Mouse (Mus musculus) splenic B cell, adult 2 months (primary cell): ENCODE measurements at regions not wholly inside any gene's neighbourhood (a gene's known extent, or its start where the extent isn't known, plus 50 kb on each side); places are given as distances from the start of the nearest gene placed in this dataset.

Experiments used
- DNase-seq: peaks from one replicate; pipeline ENCODE4 v3.0.0-alpha.2; 2011; ENCODE audit warnings: low read depth, low spot score
- H3K27me3 ChIP-seq: 2 replicates; pipeline ENCODE4 v1.6.1; 2012; ENCODE audit warnings: mild to moderate bottlenecking, low read length, moderate library complexity, mixed read lengths; ENCODE audit not compliant: control insufficient read depth, poor library complexity, insufficient read depth, severe bottlenecking
- H3K36me3 ChIP-seq: 2 replicates; pipeline ENCODE4 v1.6.1; 2012; ENCODE audit warnings: mild to moderate bottlenecking, low read length, moderate library complexity, mixed read lengths; ENCODE audit not compliant: control insufficient read depth, poor library complexity, insufficient read depth, severe bottlenecking

DNA sequence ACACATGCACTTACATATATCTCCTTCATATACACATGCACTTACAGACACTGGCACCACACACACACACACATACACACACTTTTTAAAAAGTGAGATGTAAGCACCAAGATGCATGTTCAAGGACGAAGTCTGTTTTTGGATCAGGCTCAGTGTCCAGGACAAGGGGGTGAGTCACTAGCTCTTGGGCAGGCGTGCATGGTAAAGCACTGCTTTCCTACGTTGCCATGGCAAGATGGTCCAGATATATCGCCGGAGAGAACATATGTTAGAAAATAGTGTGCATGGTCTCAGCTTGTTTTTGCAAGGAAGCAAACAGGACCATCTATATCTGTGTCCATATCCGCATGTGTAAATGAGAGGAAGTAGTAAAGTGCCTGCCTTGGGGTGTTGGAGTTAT lies 77.0 kb upstream of the Kcng1 start:
- no peaks in the 10 kb centered on the region for H3K27me3 ChIP-seq
- no peaks in the 10 kb centered on the region for H3K36me3 ChIP-seq
- DNase-seq = no peak

DNA sequence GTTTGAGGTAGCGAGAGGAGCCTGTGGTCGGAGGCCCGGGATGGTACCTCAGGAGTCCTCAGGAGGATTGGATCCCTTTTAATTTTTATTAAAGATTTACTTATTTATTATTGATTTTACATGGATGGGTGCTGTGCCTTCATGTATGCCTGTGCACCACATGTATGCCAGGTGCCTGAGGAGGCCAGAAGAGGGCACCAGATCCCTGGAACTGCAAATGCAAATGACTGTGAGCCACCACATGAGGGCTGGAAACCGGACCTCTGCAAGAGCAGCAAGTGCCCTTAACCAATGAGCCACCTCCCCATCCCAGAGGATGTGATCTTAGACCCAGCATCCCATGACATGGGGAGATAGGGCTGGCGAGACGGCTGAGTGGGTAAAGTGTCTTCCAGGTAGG lies 76.3 kb upstream of the Kcng1 start:
- Histone ChIP-seq H3K36me3 (no peaks in the 10 kb centered on the region), H3K27me3 (no peaks in the 10 kb centered on the region)
- no peak for DNase-seq

DNA sequence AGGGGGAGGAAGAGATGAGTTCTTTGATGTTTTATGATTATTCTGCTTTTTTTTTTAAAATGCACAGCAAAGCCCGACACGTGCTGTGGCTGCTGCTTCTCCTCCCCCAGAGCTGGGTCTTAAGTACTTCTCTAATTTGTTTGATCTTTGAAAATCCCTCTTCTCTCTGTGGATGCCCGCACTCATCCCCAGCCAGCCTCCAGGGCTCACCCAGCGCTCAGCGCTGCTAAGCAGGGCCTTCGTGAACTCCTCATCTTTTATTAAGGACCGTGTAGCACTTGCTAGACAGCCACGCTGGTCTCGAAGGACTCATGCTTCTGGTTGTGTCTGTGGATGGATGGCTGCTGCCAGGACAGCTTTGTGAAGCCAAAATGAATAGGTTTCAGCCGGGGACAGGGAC lies 72.9 kb upstream of the Kcng1 start:
- H3K27me3 ChIP-seq = no peaks in the 10 kb centered on the region
- H3K36me3 ChIP-seq = no peaks in the 10 kb centered on the region
- DNase-seq = no peak

DNA sequence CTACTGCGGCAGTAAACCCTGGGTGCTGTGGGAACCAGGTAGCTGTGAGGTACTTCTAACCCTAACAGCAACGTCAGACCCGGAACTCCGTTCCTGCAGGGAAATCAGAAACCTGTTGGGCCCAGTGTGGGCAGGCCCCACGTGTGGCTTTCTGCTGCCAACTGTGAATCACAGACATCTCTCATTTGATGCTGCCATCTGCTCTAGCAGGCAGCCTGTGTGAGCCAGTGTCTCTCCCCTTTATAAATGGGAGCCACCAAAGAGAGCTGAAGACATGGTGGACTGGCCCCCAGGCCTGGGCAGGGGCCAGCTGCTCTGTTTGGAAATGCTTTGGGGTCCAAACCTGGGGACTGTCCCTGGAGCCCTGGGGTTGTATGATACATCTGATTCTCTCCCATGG lies 71.1 kb upstream of the Kcng1 start:
- H3K36me3 ChIP-seq = no peaks in the 10 kb centered on the region
- DNase-seq = no peak

DNA sequence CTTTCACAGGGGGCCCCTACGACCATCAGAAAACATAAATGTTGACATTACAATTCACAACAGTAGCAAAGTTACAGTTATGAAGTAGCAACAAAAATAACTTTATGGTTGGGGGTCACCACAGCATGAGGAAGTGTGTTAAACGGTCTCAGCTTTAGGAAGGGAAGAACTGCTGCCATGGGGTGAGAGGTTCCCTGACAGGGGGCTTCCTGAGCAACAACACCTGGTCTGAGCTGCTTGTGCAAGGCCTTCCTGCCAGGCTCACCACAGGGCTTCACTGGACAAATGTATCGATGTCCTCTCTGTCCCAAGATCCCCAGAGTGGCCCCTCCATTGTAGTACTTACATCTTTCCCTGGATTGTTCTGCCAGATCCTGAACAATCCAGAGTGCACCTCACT lies 70.7 kb upstream of the Kcng1 start:
- DNase-seq = no peak
- H3K27me3 ChIP-seq = no peaks in the 10 kb centered on the region
- H3K36me3 ChIP-seq = no peaks in the 10 kb centered on the region

More for the DNA sequence above, 71.1 kb upstream of the Kcng1 start:
- no peaks in the 10 kb centered on the region for H3K27me3 ChIP-seq

DNA sequence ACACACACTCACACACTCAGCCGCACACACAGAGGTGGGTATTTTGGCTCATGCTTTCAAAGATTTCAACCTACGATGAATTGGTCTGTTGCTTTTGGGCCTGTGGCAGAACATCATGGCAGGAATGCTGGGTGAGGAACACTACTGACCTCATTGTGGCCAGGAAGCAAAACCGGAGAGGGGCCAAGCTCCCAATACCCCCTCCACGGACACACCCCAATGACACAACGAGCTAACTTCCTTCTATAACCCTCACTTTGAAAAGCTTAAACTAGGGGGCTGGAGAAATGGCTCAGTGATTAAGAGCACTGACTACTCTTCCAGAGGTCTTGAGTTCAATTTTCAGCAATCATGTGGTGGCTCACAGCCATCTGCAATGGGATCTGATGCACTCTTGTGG lies 63.8 kb upstream of the Kcng1 start:
- H3K27me3 ChIP-seq = no peaks in the 10 kb centered on the region
- no peak for DNase-seq
- no peaks in the 10 kb centered on the region for H3K36me3 ChIP-seq

DNA sequence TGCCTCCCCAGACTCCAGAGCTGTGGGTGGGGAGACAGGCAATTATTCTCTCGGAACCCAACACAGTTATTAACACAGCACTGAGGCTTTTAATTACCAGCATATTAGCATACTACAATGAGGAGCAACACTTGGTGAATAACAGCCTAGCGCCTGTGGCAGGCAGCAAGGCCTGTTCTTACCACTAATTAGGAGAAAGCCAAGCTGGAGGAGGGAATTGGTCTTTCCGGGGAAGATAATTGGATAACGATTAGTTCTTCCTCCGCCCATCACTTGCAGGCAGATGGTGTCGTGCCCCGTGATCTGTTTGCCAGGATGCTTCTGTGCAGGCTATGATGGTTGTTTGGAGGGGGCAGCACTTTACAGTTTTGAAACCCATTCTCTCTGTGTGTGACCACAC lies 62.2 kb upstream of the Kcng1 start:
- no peaks in the 10 kb centered on the region for H3K27me3 ChIP-seq
- no peak for DNase-seq
- H3K36me3 ChIP-seq = no peaks in the 10 kb centered on the region

DNA sequence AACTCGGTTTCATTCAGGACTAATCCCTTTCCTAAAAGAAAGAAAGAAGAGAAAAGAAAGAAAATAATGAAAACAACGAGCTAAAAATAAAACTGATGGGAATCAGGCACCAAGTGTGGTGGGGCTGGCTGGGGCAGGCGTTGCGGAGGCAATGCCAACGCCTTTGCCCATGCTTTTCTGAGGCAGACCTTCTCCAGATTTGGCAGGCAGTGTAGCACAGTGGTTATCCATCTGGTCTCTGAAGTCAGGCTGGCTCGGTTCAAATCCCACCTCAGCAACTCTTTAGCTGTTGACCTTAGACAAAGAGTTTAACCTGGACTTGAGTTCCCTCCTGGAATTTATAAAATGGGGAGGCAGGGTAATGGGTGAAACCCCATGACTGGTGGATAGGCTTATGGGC lies 57.3 kb upstream of the Kcng1 start:
- Histone ChIP-seq H3K27me3 (no peaks in the 10 kb centered on the region), H3K36me3 (no peaks in the 10 kb centered on the region)
- DNase-seq = no peak

DNA sequence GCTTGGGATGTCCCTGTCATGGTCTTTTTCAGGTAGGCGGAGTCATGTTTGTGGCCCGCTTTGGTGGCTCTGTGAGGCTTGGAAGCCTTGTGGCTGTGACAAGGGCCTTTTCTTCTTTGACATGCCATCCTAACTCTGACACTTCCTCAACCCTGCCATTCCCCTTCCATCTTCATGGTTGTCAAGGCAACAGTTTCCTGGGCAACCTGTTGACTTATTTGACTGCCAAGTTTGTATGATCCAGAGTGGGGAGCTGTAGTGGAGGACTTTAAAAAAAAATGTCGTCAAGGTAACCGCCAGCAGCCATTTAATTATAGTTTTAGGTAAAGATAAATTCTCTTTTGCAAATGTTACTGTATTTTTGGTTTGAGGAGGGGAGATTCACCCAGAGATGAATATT lies 56.8 kb upstream of the Kcng1 start:
- DNase-seq = no peak
- H3K36me3 ChIP-seq = no peaks in the 10 kb centered on the region
- H3K27me3 ChIP-seq = no peaks in the 10 kb centered on the region

DNA sequence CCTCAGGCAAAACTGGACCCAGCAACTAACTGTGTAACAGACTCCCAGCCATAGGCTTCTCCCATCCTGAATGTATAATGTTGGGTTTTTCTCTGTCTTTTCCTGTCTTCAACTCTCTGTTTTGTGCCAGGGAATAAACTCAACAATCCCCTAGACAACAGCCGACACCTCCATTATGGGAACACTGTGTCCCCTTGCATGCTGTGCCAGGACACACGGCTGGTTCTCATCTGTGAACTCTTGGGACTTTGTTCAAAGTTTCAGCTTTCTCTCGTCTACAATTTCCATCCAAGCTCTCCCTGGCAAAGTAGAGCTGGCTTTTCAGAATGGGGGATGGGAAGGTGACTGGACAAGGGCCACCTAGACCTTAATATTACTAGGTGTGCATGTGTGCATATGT lies 56.1 kb upstream of the Kcng1 start:
- Histone ChIP-seq H3K36me3 (no peaks in the 10 kb centered on the region), H3K27me3 (no peaks in the 10 kb centered on the region)
- DNase-seq = no peak

DNA sequence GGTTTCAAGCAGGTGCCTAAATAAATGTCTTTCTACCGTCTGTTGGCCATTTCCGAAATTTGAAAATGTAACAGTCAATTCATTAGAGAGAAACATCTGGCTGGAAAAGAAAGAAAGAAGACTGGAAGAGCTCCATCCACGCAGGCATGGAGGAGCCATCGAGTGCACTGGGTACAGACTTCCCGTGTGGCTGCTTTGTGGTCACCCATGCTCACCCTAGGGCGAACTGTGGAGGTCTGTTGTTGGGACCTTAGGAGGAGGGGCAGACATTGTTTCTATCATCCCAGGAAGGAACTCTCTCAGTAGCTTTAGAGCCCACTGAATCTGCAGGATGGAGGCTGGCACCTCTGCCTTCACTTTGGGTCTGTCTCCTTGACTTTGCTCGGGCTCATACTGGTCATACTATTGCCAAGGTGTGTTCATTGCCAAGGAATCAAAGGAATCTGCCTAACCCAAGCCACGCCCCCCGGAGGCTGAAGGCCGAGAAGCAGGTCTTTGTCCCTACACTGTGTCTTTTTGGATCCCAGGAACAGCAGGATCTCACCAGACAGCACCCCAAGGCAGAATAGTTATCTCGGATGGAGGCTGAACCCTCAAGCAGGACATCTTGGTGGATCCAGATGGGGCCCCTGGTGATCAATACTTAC lies 54.3 kb upstream of the Kcng1 start:
- no peaks in the 10 kb centered on the region for H3K27me3 ChIP-seq
- DNase-seq = no peak
- H3K36me3 ChIP-seq = no peaks in the 10 kb centered on the region

DNA sequence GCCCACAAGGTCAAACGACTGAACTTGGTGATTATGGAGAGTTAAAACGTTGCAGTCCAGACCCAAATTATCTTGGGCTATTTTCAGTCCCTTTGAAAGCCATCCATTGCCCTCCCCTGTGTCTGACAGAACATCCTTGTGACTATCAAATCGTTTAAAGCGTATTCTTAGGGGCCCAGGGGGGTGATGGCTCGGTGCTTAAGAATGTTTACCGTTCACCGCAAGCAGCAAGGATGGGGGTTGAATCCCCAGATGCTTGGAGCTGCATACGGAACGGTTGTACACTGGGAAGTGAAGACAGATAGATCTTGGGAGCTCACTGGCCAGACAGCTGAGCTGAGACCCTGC lies 52.7 kb upstream of the Kcng1 start:
- DNase-seq = no peak
- Histone ChIP-seq H3K36me3 (no peaks in the 10 kb centered on the region), H3K27me3 (no peaks in the 10 kb centered on the region)

DNA sequence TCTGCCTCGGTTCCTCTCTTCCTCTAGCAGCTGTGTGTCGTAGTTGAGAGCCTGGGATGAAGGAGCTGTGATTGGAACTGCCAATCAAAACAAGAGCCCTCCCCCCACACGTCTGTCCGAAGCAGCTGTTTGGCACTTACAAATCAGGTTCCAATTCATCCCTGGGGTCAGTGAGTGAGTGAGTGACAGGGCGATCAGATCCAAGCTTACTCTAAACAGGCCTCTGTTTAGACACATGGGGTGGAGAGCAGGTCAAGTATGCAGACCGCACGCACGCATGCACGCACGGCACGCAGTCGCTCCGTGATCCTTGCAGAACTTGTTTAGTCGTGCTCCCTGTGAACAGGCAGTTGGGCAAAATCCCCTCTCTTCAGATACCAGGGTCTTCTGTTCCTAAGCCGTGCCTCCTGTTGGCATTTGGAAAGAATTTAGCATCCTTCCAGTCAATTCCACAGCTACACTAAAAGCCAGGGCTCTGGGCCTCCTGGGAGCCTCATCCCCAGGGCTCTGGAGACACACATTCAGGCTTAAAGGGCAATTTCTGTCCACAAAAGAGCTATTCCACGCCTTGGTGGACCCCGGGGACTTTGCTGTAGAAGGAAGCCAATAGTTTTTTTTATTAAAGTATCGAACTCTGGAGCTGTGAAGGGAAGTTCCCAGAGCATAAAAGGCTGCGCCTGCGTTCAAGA lies 52.2 kb upstream of the Kcng1 start:
- Histone ChIP-seq H3K36me3 (no peaks in the 10 kb centered on the region), H3K27me3 (no peaks in the 10 kb centered on the region)
- DNase-seq = no peak

DNA sequence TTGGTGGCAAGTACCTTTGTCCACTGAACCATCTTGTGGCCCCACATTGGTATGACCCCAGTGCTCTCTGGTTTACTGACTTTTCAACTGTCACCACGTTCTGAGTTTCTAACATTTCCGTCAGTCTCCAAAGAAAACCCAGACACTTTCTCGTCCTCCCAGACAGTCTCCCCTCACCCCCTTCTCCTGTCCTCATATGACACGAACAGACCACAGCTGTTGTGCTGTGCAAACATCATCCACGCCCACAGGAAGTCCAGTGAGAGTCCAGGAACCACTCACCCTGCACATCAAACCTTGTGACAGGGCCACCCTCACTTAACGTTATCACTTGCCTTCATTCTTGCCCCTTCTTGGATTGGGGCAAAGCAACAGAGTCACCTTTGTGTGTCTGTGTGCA lies 51.4 kb upstream of the Kcng1 start:
- no peaks in the 10 kb centered on the region for H3K36me3 ChIP-seq
- H3K27me3 ChIP-seq = no peaks in the 10 kb centered on the region
- DNase-seq = no peak
